Mouse (Mus musculus) megakaryocyte, embryonic 14.5 days (primary cell): ENCODE measurements at regions not wholly inside any gene's neighbourhood (a gene's known extent, or its start where the extent isn't known, plus 50 kb on each side); places are given as distances from the start of the nearest gene placed in this dataset.

Source experiments
- FLI1 ChIP-seq: IDR thresholded peaks from 2 replicates; pipeline ENCODE4 v1.6.1; 2012; ENCODE audit warnings: low read length, inconsistent platforms, mixed read lengths
- GATA1 ChIP-seq: IDR thresholded peaks from 3 replicates; pipeline ENCODE4 v1.6.1; 2012; ENCODE audit warnings: mixed read lengths, low read length, inconsistent platforms, borderline replicate concordance

- TF ChIP-seq GATA1 (no peak), FLI1 (no peak)
Measured at GRCm38 (mm10) chr6:50052416-50052815, 57.6 kb upstream of the Mpp6 start.
